10 mouse cellular contexts compared by ENCODE assay signal in genomic region chr6:136946943-136947342, GRCm38 (mm10). TPM values are rescaled to one million over a fixed set of nuclear protein-coding genes. Genes with fewer than 3 reads are reported as not detected.
DNase-seq lines count a peak whose midpoint lies in the region; ATAC-seq lines count a peak whose summit lies in the region.
"Had no signal": no experiment of that assay in that cellular context is flagged by ENCODE, and none has a peak within 500 bp of the region (broad histone marks: within the 10 kb centered on the region; RNA-seq: fewer than 3 reads in every experiment).

No protein-coding gene starts in this region.

- no peak overlapping the region for H3K9ac ChIP-seq in forebrain, embryonic 14.5 days (ENCODE audit: low read length)

- no peaks in the 10 kb centered on the region for H3K9me3 ChIP-seq in forebrain, embryonic 14.5 days (replicated peaks; ENCODE audit: control insufficient read depth, low read length)
- H3K9me3 ChIP-seq: megakaryocyte, embryonic 14.5 days had no signal

- peak; percentile 74 for DNase-seq in heart, adult 11 months
- DNase-seq in heart, postnatal 25 days (ENCODE audit: low spot score), result no peak
- peak; percentile 21 for DNase-seq in lung, postnatal 10 days
- DNase-seq in lung, postnatal 14 days, result no peak
- peak; percentile 49 for DNase-seq in forebrain, embryonic 14.5 days (ENCODE audit: low spot score)
- DNase-seq in splenic B cell, adult 2 months (ENCODE audit: low read depth, low spot score), result peak; percentile 50
- DNase-seq in gastrocnemius, postnatal 25 days, result no peak
- no peak for DNase-seq in urinary bladder, postnatal 4 days (ENCODE audit: low spot score in 2 of 2)
- DNase-seq: gastrocnemius, postnatal 36 days had no signal

- no peak overlapping the region for H3K4me2 ChIP-seq in forebrain, embryonic 14.5 days (ENCODE audit: low read length)

- peak; percentile 60; the same call in 1 of the 2 replicates for ATAC-seq in forebrain, embryonic 14.5 days

- no peak overlapping the region for H3K4me3 ChIP-seq in forebrain, embryonic 14.5 days (ENCODE audit: low read depth, low read length)
- H3K4me3 ChIP-seq: megakaryocyte, embryonic 14.5 days had no signal

- H3K36me3 ChIP-seq in forebrain, embryonic 14.5 days (ENCODE audit: control insufficient read depth, insufficient read depth, low read length), result no peaks in the 10 kb centered on the region
- H3K36me3 ChIP-seq in splenic B cell, adult 2 months (ENCODE audit: control insufficient read depth, insufficient read depth, low read length, poor library complexity, severe bottlenecking), result no peaks in the 10 kb centered on the region

- H3K27ac ChIP-seq in forebrain, embryonic 14.5 days (ENCODE audit: low read depth, low read length), result no peak overlapping the region

- no peaks in the 10 kb centered on the region for H3K4me1 ChIP-seq in forebrain, embryonic 14.5 days (ENCODE audit: control insufficient read depth, insufficient read depth, low read length)

- WGBS in forebrain, embryonic 14.5 days, result 31% methylated on average over 8 of the region's 9 CpGs

- intact Hi-C loops in heart, postnatal 25 days (cut with DNase I), result no loop called here

- H3K27me3 ChIP-seq in forebrain, embryonic 14.5 days (replicated peaks; ENCODE audit: control insufficient read depth, insufficient read depth, low read length), result no peaks in the 10 kb centered on the region
- H3K27me3 ChIP-seq in splenic B cell, adult 2 months (ENCODE audit: control insufficient read depth, insufficient read depth, low read length, poor library complexity, severe bottlenecking), result no peaks in the 10 kb centered on the region
- H3K27me3 ChIP-seq: megakaryocyte, embryonic 14.5 days had no signal

RNA-seq across cellular contexts. Expression of gene Arhgdib, which starts 5.2 kb away (rescaled TPM):
- total RNA-seq in heart, postnatal 25 days (2021), result 10 to 100 TPM; 26.5 to 27.8 TPM
- 17.9 and 18.8 TPM in 2 replicates for polyA plus RNA-seq in forebrain, embryonic 14.5 days (2014; fragmentation: Nextera tagmentation; extraction: Ambion mirVana)
- 10 to 100 TPM in 1 of 2 experiments, 1 to 10 TPM in 1; 6.3 to 12.1 TPM for total RNA-seq in gastrocnemius, postnatal 25 days (2021)

RNA-seq across cellular contexts. Expression of gene Pde6h, which starts 23.3 kb away (rescaled TPM):
- not detected for total RNA-seq in heart, postnatal 25 days (2021)
- not detected in 2 replicates for polyA plus RNA-seq in forebrain, embryonic 14.5 days (2014; fragmentation: Nextera tagmentation; extraction: Ambion mirVana)
- not detected for total RNA-seq in gastrocnemius, postnatal 25 days (2021)
- total RNA-seq: gastrocnemius, postnatal 36 days had no signal

RNA-seq across cellular contexts. Expression of gene Erp27, which starts 25.0 kb away (rescaled TPM):
- not detected for total RNA-seq in heart, postnatal 25 days (2021)
- 0.23 and 0.28 TPM in 2 replicates for polyA plus RNA-seq in forebrain, embryonic 14.5 days (2014; fragmentation: Nextera tagmentation; extraction: Ambion mirVana)
- not detected for total RNA-seq in gastrocnemius, postnatal 25 days (2021)
- total RNA-seq: gastrocnemius, postnatal 36 days had no signal

Comparison
In these comparisons a context has a peak if more than half of its experiments do, and no peak if none do; other contexts are left out.
1. DNase-seq: peak in heart, adult 11 months (single experiment), lung, postnatal 10 days (single experiment), forebrain, embryonic 14.5 days (single experiment) and splenic B cell, adult 2 months (single experiment); none in heart, postnatal 25 days (single experiment), lung, postnatal 14 days (single experiment), gastrocnemius, postnatal 25 days (single experiment) and urinary bladder, postnatal 4 days (0 of 2).